Mouse (Mus musculus) liver, embryonic 16.5 days (tissue): ENCODE measurements around the gene Klk13. TPM values are rescaled to one million over a fixed set of nuclear protein-coding genes. Genes with fewer than 3 reads are reported as not detected.

Experiments
- ATAC-seq: fragments of 200-750 bp; cut with Nextera tagmentation; 2 replicates; pipeline ENCODE4 v1.8.0; 2017; ENCODE audit warnings: low read depth, mild to moderate bottlenecking, moderate number of reproducible peaks, moderate library complexity
- H3K27ac ChIP-seq: fragments of 300-500 bp; sonication (generic); 2 replicates; pipeline ENCODE4 v1.5.1; 2014; ENCODE audit warnings: mild to moderate bottlenecking, low read length
- H3K27me3 ChIP-seq: fragments of 300-500 bp; sonication (generic); 2 replicates; pipeline ENCODE4 v1.6.1; 2014; ENCODE audit warnings: low read depth, low read length, mixed read lengths; ENCODE audit not compliant: control insufficient read depth, insufficient read depth
- H3K36me3 ChIP-seq: fragments of 300-500 bp; sonication (generic); 2 replicates; pipeline ENCODE4 v1.6.1; 2014; ENCODE audit warnings: mild to moderate bottlenecking; ENCODE audit not compliant: control insufficient read depth, insufficient read depth
- H3K4me1 ChIP-seq: fragments of 300-500 bp; sonication (generic); 2 replicates; pipeline ENCODE4 v1.6.1; 2014; ENCODE audit warnings: low read depth, low read length, mixed read lengths; ENCODE audit not compliant: control insufficient read depth
- H3K4me2 ChIP-seq: fragments of 300-500 bp; sonication (generic); 2 replicates; pipeline ENCODE4 v1.6.1; 2014; ENCODE audit warnings: low read depth, low read length, mixed read lengths
- H3K4me3 ChIP-seq: fragments of 300-500 bp; sonication (generic); 2 replicates; pipeline ENCODE4 v1.5.1; 2014; ENCODE audit warnings: low read depth, mild to moderate bottlenecking, low read length
- H3K9ac ChIP-seq: fragments of 300-500 bp; sonication (generic); 2 replicates; pipeline ENCODE4 v1.6.1; 2014; ENCODE audit warnings: low read depth, low read length
- H3K9me3 ChIP-seq: fragments of 300-500 bp; sonication (generic); replicated peaks from 2 replicates; pipeline ENCODE4 v1.6.1; 2016; ENCODE audit warnings: low read length; ENCODE audit not compliant: control insufficient read depth
- WGBS: fragments of 180-500 bp; shearing (Covaris S2); extraction: QIAGEN DNeasy Blood & Tissue Kit; methylation state at CpG from one replicate; pipeline ENCODE4 v1.1.7; 2014; ENCODE audit not compliant: insufficient replicate concordance; 5-methylcytosine and 5-hydroxymethylcytosine counted together
- polyA plus RNA-seq: library from polyadenylated mRNA; unstranded; fragments of >200 nt; fragmentation: Nextera tagmentation; extraction: Ambion mirVana; gene quantifications from 2 replicates; pipeline ENCODE4 v1.2.1, GENCODE M21; 2015

The Klk13 gene
- polyA plus RNA-seq, 1 experiment from 2014 or later = not detected

GRCm38 (mm10) chr7:43752806-43753205 lies 40.4 kb downstream of the Klk13 start:
- no peak for ATAC-seq
- no peak overlapping the region for H3K4me2 ChIP-seq
- no peak overlapping the region for H3K4me3 ChIP-seq
- no peaks in the 10 kb centered on the region for H3K9me3 ChIP-seq
- 26% methylated on average over 2 of the region's 2 CpGs for WGBS
- H3K4me1 ChIP-seq = no peaks in the 10 kb centered on the region
- no peak overlapping the region for H3K27ac ChIP-seq
- no peaks in the 10 kb centered on the region for H3K36me3 ChIP-seq
- no peaks in the 10 kb centered on the region for H3K27me3 ChIP-seq
- H3K9ac ChIP-seq = no peak overlapping the region

DNA sequence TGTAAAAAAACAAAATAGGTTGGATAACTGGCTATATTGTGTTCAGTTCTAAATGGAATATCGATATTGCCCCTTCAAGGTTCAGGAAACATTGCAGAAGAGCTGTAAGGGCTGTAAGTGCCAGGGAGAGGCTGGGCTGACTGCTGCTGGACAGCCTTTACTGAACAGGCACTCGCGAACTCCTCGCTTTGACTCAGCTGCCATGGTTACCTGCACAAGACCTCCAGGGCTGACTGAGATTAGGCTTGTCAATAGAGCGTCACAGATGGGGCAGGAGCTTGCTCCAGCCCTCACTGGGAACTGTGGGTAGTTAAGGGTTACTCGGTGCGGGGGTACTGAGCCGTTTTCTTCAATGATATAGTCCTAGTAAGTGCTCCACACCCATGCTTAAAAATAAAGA lies 54.1 kb downstream of the Klk13 start:
- no peaks in the 10 kb centered on the region for H3K9me3 ChIP-seq
- H3K36me3 ChIP-seq = no peaks in the 10 kb centered on the region
- ATAC-seq = no peak
- H3K4me2 ChIP-seq = no peak overlapping the region
- H3K4me3 ChIP-seq = no peak overlapping the region
- no peaks in the 10 kb centered on the region for H3K4me1 ChIP-seq
- no peak overlapping the region for H3K9ac ChIP-seq
- no peak overlapping the region for H3K27ac ChIP-seq
- 45% methylated on average over 8 of the region's 8 CpGs for WGBS
- H3K27me3 ChIP-seq = no peaks in the 10 kb centered on the region

GRCm38 (mm10) chr7:43768597-43768996 lies 56.2 kb downstream of the Klk13 start, which contains the start of gene Klk12:
Gene Klk12, plus strand, starts transcription at chr7:43768897.
- Histone ChIP-seq H3K36me3 (no peaks in the 10 kb centered on the region), H3K4me1 (no peaks in the 10 kb centered on the region), H3K27me3 (no peaks in the 10 kb centered on the region), H3K4me3 (no peak within 1 kb of the TSS), H3K9me3 (no peaks in the 10 kb centered on the region), H3K27ac (no peak within 1 kb of the TSS), H3K4me2 (no peak within 1 kb of the TSS), H3K9ac (no peak within 1 kb of the TSS)
- WGBS = 60% methylated on average over 4 of the region's 4 CpGs
- no peak for ATAC-seq

DNA sequence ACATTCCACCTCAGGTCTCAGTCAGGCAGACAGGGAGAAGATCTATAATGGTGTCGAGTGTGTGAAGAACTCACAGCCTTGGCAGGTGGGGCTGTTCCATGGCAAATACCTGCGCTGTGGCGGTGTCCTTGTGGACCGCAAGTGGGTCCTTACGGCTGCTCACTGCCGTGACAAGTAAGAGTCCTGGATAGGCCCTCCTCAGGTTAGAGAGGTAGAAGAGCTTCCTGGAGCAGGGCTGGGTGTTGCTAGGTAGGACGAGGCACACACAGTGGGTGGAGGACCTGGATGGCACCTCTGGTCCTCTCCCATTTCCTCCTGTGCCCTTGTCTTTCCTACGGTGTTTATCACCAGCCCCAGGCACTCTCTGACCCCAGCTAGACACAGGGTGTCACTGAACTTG lies 57.3 kb downstream of the Klk13 start:
- Histone ChIP-seq H3K9ac (no peak overlapping the region), H3K27ac (no peak overlapping the region), H3K36me3 (no peaks in the 10 kb centered on the region), H3K4me2 (no peak overlapping the region), H3K4me3 (no peak overlapping the region), H3K27me3 (no peaks in the 10 kb centered on the region), H3K4me1 (no peaks in the 10 kb centered on the region), H3K9me3 (no peaks in the 10 kb centered on the region)
- ATAC-seq = no peak
- WGBS = 79% methylated on average over 8 of the region's 8 CpGs

DNA sequence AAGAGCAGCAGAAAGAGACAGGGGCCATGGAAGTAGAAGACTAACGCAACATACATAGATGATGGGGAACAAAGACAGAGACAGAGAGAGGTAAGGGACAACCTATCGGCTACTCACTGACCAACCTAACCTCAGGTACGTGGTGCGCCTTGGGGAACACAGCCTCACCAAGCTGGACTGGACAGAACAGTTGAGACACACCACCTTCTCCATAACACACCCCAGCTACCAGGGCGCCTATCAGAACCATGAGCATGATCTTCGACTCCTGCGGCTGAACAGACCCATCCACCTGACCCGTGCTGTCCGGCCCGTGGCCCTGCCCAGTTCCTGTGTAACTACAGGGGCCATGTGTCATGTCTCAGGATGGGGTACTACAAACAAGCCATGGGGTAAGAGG lies 58.3 kb downstream of the Klk13 start:
- Histone ChIP-seq H3K4me1 (no peaks in the 10 kb centered on the region), H3K9me3 (no peaks in the 10 kb centered on the region), H3K27me3 (no peaks in the 10 kb centered on the region), H3K4me2 (no peak overlapping the region), H3K4me3 (no peak overlapping the region), H3K27ac (no peak overlapping the region), H3K9ac (no peak overlapping the region), H3K36me3 (no peaks in the 10 kb centered on the region)
- WGBS = 76% methylated on average over 10 of the region's 10 CpGs
- no peak for ATAC-seq

DNA sequence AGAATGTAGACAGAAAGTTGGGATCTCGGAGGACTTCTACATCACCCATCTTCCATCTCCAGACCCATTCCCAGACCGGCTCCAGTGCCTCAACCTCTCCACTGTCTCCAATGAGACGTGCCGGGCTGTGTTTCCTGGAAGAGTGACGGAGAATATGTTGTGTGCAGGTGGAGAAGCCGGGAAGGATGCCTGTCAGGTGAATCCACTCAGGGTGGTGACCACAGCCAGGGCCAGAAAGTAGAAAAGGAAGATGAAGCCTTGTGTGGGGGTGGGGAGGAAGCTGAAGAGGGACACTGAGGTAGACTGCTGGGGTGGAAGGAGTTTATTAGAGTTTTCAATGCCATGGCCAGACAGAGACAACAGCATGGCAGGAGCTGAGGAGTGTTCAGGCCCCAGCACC lies 59.5 kb downstream of the Klk13 start:
- H3K4me3 ChIP-seq = no peak overlapping the region
- no peak for ATAC-seq
- 68% methylated on average over 6 of the region's 6 CpGs for WGBS
- no peak overlapping the region for H3K27ac ChIP-seq
- no peaks in the 10 kb centered on the region for H3K4me1 ChIP-seq
- H3K36me3 ChIP-seq = no peaks in the 10 kb centered on the region
- no peaks in the 10 kb centered on the region for H3K9me3 ChIP-seq
- H3K9ac ChIP-seq = no peak overlapping the region
- H3K27me3 ChIP-seq = no peaks in the 10 kb centered on the region
- H3K4me2 ChIP-seq = no peak overlapping the region

DNA sequence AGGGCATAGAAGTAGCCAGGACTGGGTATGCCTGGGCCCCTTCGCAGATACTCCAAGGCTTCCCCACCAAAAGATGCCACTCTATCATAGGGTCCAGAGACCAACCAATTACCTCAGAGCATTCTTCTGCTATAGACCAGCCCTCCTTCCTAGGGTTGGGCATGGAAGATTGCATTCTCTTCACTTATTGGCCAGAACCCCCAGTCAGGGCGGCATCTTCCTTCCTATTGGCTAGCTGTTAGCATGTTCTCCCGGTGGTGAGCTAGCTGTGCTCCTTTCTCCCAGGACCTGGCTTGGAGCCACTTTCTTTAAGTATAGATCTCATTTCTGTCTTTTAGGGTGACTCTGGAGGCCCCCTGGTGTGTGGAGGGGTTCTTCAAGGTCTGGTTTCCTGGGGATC lies 60.5 kb downstream of the Klk13 start:
- WGBS = 63% methylated on average over 3 of the region's 3 CpGs
- Histone ChIP-seq H3K4me3 (no peak overlapping the region), H3K36me3 (no peaks in the 10 kb centered on the region), H3K4me1 (no peaks in the 10 kb centered on the region), H3K9ac (no peak overlapping the region), H3K27ac (no peak overlapping the region), H3K9me3 (no peaks in the 10 kb centered on the region), H3K27me3 (no peaks in the 10 kb centered on the region), H3K4me2 (no peak overlapping the region)
- no peak for ATAC-seq

GRCm38 (mm10) chr7:43774364-43774763 lies 62.0 kb downstream of the Klk13 start, which contains the start of gene Klk11:
Gene Klk11, plus strand, starts transcription at chr7:43774604.
- no peak within 1 kb of the TSS for H3K9ac ChIP-seq
- no peak within 1 kb of the TSS for H3K4me2 ChIP-seq
- ATAC-seq = no peak
- no peak within 1 kb of the TSS for H3K4me3 ChIP-seq
- no peaks in the 10 kb centered on the region for H3K36me3 ChIP-seq
- no peaks in the 10 kb centered on the region for H3K27me3 ChIP-seq
- H3K4me1 ChIP-seq = no peaks in the 10 kb centered on the region
- H3K9me3 ChIP-seq = no peaks in the 10 kb centered on the region
- no peak within 1 kb of the TSS for H3K27ac ChIP-seq
- 68% methylated on average over 5 of the region's 5 CpGs for WGBS

- no peak overlapping the region for H3K4me2 ChIP-seq
- 67% methylated on average over 6 of the region's 6 CpGs for WGBS
- no peaks in the 10 kb centered on the region for H3K4me1 ChIP-seq
- ATAC-seq = no peak
- H3K9me3 ChIP-seq = no peaks in the 10 kb centered on the region
- H3K36me3 ChIP-seq = no peaks in the 10 kb centered on the region
- H3K4me3 ChIP-seq = no peak overlapping the region
- H3K27ac ChIP-seq = no peak overlapping the region
- no peaks in the 10 kb centered on the region for H3K27me3 ChIP-seq
- H3K9ac ChIP-seq = no peak overlapping the region
Observed at GRCm38 (mm10) chr7:43774802-43775201, 62.4 kb downstream of the Klk13 start.
